Mouse (Mus musculus) natural killer cell, adult 2 months (primary cell): ENCODE results near the gene Fbrsl1.

Source experiments
- DNase-seq, 2 experiments: peaks; one replicate each; pipeline ENCODE4 v3.0.0; 2022; ENCODE audit warnings: low spot score in 2 of 2

Fbrsl1 gene

GRCm38 (mm10) chr5:110361465-110361864 lies 86.8 kb downstream of the Fbrsl1 start:
- no peak for DNase-seq

GRCm38 (mm10) chr5:110357531-110358179 lies 90.6 kb downstream of the Fbrsl1 start:
- peak; percentile 59 to 77 for DNase-seq

- no peak for DNase-seq
These were observed 93.6 kb downstream of the Fbrsl1 start for GRCm38 (mm10) chr5:110354716-110355115.

GRCm38 (mm10) chr5:110347006-110347405 lies 101.3 kb downstream of the Fbrsl1 start:
- no peak for DNase-seq

- DNase-seq, result no peak
These were observed 102.8 kb downstream of the Fbrsl1 start for GRCm38 (mm10) chr5:110345553-110345952.

- no peak for DNase-seq
These were observed 103.8 kb downstream of the Fbrsl1 start, which contains the start of gene Lrcol1 for GRCm38 (mm10) chr5:110344524-110344923. Gene Lrcol1 (plus strand): TSS chr5:110344730.

- no peak for DNase-seq
These were observed 105.5 kb downstream of the Fbrsl1 start, which contains the start of gene P2rx2 for GRCm38 (mm10) chr5:110342648-110343284. Gene P2rx2 (minus strand): TSS chr5:110343212.

GRCm38 (mm10) chr5:110338792-110339191 lies 109.5 kb downstream of the Fbrsl1 start:
- no peak for DNase-seq

GRCm38 (mm10) chr5:110330508-110330907 lies 117.8 kb downstream of the Fbrsl1 start:
- DNase-seq, result no peak

- DNase-seq, result no peak
These were observed 135.2 kb downstream of the Fbrsl1 start for GRCm38 (mm10) chr5:110313127-110313526.
